Mouse (Mus musculus) skeletal muscle tissue, adult 2 months (tissue): ENCODE results near the gene Ppa1.

Source experiments
- DNase-seq: peaks from one replicate; pipeline ENCODE4 v3.0.0-alpha.2; 2012; ENCODE audit warnings: low read depth, low spot score

Ppa1 gene

DNA sequence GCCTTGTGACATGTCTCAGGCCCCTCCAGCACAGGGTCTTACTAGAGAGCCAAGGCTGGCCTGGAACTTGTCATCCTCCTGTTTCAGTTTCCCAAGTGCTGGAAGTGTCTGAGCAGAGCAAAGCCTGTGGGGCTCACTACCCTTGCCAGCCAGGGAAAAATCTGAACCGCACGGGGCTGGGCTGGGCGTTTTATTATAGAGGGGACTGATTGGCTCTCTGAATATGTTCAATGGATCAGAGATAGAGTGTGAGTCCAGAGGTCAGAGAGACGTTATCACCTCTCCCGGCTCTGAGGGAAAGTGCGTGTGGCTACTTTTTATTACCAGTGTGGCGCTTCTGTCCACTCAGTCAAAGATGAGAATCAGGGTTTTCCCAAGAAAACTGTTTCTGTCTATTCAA is 1.8 kb upstream of the Ppa1 start:
- DNase-seq, result no peak

DNA sequence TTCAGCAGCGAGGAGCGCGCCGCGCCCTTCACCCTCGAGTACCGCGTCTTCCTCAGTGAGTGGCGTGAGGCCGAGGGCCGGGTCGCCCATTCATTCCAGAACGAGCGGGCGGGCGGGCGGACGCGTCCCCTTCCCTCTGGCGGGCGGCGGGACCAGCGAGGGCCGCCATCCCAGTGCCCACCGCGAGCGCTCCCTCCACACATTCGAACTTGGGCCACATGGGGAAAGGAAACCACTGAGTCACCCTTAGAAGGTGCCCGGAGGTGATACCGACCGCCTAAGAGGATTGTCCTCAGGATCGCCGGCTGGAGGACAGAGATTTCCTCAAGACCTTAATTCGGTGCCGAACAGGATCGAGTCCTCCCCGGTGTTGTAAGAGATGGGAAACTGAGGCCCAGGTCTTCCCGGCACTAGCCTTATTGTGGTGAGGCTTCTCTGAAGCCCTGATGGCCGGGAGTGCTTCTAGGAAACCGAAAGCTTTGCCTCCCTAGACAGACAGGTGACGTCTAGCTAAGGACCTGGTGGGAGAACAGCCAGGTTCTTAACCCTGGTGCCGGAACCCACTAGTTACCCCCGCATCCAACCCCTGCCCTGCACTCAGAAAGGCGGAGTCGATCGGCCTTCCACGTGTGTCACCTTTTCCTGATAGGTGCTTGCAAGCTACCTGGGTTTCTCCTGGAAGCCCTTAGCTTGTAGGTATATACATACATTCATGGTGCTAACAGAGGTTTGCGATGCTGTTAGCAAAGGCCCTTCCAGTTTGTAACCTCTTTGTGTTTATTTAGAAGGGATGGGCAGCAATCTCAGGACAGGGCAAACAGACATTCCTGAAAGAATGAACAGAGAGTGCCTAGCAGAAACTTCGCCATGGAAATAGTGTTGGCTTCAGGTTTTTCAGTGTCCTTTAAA is 639 bp downstream of the Ppa1 start:
- no peak for DNase-seq

DNA sequence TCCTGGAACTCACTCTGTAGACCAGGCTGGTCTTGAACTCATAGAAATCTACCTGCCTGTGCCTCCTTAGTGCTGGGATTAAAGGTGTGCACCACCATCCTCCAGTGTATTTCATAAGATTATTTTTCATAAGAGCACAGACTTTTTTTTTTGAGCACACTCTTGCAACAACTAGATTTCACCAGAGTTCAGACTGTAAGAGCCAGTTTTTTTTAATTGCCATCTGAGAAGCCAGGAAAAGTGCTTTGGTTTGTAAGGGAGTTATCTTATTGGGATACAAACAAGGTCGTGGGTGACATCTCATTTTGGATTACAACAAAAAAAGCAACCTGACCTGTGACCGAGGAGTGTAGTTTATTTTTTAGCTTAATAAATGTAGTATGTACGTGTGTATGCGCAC is 5.8 kb downstream of the Ppa1 start:
- no peak for DNase-seq

DNA sequence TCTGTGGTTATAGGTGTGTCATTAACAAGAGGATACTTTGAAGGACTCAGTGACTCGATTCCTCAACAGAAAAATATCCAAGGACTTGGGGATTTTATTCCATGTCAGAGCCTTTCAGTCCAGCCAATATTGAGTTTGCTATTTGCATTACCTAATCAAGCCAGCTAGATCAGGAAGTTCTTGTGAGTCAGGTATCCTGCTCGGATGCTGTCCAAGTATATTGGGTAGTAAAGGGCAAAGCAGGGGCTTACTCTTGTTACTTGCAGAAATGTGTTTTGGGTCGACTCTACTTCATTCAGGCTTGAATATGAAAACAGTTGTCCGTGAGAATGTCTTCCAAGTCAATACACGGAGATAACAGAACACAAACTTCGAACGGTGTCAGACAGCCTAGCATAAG is 6.3 kb downstream of the Ppa1 start:
- DNase-seq, result no peak

DNA sequence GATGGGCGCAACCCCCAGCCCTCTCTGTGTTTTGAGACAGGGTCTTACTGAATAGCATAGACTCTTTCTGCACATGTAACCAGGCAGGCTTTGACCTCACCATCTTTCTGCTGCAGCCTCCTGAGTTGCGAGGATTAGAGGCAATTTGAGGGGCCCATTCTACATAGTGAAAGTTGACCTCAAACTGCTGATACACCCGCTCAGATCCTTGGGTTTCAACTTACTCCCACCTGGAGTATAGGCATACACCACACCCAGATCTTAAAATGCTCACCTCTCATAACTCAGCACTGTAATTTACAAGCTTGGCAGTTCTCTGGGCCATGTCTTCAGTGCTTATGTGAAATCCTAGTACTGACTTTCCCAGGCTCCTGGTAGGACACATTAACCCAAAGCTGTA is 6.8 kb downstream of the Ppa1 start:
- DNase-seq, result no peak

DNA sequence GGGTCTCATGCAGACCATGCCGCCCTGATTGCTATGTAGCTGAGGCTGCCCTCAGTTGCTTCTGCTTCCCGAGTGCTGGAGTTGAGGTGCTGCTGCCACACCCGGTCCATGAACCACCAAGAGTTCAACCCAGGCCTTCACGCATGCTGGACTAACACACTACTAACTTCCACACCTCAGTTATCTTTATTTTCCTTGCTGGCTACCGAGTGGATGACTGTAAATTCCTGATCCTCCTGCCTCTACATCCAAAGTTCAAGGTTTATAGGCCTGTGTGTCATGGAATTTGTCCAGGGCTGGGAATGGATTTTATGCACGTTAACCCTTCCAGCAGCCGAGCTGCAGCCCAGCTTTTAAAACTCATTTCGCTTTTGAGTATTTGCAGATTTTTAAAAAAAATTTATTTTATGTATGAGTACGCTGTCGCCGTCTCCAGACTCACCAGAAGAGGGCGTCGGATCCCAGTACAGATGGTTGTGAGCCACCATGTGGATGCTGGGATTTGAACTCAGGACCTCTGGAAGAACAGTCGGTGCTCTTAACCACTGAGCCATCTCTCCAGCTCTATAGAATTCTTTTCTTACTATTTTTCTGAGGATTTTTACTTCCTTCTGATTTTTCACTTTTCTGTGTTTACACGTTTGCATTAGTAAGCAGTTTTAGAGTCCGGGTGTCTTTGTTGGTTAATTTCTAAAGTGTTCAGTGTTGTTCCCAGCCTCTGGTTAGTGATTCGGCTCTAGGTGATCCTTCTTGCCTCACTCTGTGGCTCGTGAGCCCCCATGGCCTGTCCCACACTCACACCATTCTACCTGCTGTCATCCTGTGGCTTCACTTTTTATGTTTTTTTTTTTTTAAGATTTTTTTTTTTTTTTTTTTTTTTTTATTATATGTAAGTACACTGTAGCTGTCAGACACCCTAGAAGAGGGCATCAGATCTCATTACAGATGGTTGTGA is 8.9 kb downstream of the Ppa1 start:
- no peak for DNase-seq

DNA sequence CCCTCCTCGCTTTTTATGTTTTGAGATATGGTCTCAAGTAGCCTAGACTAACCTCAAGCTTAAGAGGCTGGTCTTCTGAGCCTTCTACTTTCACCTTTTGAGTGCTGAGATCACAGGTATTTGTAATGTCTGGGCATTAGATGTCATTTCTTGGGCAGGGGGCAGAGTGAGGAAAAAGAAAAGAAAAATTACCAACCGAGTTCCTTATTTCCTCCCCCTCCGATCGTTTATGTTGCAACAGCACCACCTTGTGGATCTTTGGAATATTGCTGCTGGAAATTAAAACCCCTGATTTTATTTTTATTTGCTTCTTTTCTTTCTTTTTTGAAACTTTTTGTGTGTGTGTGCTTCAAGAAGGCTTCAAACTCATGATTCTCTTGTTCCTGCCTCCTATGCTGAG is 9.6 kb downstream of the Ppa1 start:
- DNase-seq, result no peak

DNA sequence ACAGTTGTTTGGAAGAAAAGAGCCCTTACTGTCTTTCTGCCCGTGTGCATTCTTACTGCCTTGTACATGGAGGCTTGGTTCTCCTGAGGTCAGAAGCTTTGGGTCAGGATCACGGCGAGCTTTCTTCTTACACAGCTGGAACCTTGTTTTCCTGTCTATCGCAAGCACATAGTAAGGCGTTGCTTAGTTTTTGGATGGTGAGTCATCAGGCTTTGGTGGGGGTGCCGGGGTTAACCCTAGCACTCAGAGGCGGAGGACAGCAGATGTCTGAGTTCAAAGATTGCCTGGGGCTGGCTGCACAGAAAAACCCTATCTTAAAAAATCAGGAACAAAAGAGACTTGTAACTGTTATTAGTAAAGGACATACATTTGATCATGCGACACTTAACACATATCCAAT is 13.5 kb downstream of the Ppa1 start:
- DNase-seq, result no peak

DNA sequence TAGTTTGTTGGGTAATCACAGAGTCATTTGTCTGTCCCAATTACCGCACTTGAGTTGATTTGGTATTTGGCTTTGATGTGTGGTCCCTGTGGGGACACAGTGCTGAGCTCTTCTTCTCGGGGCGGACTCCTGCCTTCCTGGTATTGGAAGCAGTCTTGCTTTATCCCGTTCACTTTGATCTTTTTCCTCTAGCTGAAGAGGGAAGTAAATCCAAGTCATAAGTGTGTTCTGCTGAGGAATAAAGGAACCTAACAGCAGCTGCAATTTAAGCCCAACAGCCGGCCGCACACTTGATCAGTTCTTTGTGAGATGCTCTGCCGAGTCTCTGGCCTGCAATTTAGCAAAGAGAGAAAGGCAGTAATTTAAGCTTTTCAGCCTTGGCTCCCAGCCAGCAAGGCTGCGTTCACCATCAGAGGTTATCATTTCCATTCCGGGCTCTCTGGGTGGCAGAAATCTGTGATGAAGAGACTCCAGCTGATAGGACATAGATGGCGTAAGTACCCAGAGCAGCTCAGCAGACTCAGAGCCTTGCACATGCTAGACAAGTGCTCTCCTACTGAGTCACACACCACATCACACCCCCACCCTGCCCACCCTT is 14.1 kb downstream of the Ppa1 start:
- DNase-seq, result no peak

DNA sequence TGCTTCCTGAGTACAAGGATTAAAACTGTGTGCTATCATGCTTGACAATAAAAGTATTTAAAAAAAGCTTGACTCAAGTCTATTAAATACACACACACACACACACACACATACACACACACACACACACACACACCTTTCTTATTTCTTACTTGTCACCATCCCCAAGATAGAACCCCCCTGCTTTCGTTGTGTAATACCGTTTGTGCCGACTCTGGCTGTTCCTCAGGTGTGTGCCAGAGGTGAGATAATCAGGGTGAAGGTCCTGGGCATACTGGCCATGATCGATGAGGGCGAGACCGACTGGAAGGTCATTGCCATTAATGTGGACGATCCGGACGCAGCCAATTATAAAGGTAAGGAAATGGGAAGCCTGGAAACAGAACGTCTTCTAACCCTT is 16.8 kb downstream of the Ppa1 start:
- DNase-seq, result no peak

DNA sequence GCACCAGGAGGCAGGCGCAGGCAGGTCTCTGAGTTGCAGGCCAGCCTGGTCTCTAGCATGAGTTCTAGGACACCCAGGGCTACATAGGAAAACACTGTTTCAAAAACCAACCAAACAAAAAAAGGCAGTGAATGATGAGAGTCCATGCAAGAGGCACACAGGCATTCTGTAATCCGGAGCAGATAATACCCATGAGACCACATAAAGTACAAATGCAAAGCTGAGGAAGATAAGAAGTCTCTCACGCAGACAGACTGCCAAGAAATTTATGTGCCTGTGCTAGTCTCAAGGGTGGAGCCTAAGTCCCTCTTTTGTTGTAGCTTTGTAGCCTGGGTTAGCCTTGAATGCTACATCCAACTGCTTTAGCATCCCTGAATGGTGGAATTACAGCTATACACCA is 17.3 kb downstream of the Ppa1 start:
- no peak for DNase-seq

DNA sequence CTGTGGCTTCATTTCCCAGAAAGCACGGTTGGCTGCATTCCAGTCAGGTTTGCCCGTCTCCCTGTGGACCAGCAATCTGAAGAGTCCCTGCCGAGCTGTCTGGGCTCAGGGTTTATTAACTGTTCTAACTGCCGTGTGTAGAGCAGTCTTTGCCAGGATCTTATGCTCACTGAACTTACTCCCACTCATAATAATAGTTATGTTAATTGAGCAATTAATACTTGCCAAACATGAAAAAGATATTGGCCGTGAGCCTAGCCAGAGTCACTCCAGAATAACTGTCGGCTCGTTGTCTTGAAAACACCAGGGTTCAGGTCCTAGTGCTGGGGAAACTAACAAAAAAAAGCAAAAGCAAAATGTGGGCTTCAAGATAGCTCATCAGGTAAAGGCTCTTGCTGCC is 20.9 kb downstream of the Ppa1 start:
- DNase-seq, result no peak

DNA sequence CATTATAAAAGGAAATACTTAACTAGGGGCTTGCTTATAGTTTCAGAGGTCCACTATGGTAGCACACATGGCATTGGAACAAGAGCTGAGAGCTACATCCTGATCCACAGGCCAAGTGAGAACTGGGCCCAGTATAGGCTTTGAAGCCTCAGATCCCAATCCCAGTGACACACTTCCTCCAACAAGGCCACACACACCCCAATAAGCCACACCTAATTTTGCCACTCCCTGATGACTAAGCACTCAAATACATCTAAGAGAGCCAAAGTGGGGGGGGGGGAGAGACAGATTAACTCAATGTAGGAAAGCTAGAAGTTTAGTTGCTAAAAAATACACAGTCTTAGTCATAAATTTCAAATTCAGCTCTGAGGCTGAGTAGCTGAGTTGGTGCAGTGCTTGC is 21.5 kb downstream of the Ppa1 start:
- DNase-seq, result no peak

DNA sequence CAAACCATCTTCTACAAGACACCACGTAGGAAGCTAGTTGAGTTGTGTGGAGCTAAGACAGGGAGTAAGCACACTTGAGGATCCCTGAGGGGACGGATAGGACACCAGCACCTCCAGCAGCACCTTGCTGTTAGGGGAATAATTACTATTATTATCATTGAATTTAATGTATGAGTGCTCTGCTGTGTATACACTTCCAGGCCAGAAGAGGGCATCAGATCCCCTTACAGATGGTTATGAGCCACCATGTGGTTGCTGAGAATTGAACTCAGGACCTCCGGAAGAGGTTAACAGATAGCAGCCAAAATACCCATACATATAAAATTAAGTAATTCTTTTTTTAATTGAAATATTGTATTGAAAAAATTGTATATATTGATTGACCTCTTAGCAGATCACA is 22.4 kb downstream of the Ppa1 start:
- no peak for DNase-seq

DNA sequence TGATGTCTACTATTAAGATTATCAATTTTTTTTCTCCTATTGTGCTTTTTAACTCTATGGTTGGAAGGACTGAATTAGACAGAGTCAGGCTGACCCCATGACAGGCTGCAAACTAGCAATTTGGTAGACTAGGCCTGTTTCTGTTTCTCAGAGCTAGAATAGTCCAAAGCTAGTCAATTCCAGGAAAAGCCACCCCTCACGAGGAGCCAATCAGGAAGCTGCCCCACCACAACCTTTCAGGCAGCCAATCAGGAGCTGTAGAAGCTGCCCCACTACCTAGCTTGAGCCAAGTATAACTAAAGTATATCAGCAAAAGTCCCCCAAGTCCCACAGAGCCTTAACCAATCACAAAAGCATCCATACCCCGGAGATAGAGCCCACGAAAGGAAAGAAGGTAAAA is 27.6 kb downstream of the Ppa1 start:
- DNase-seq, result no peak

DNA sequence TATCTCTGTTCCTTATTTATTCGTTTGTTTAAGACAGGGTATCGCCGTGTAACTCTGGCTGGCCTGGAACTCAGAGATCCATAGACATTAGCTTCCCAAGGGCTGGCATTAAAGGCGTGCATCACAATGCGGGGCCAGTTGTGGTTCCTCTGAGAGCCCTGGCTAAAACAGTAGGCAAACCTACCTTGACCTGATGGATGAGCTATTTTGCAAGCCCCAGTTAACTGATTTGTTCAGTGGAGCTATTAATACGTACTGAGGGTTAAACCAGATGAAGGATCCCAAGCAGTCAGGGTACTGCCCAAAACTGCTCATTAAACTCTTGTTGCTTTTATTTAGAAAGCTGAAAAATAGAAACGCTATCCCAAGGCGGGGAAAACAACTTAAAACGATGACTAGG is 31.2 kb downstream of the Ppa1 start:
- DNase-seq, result no peak

DNA sequence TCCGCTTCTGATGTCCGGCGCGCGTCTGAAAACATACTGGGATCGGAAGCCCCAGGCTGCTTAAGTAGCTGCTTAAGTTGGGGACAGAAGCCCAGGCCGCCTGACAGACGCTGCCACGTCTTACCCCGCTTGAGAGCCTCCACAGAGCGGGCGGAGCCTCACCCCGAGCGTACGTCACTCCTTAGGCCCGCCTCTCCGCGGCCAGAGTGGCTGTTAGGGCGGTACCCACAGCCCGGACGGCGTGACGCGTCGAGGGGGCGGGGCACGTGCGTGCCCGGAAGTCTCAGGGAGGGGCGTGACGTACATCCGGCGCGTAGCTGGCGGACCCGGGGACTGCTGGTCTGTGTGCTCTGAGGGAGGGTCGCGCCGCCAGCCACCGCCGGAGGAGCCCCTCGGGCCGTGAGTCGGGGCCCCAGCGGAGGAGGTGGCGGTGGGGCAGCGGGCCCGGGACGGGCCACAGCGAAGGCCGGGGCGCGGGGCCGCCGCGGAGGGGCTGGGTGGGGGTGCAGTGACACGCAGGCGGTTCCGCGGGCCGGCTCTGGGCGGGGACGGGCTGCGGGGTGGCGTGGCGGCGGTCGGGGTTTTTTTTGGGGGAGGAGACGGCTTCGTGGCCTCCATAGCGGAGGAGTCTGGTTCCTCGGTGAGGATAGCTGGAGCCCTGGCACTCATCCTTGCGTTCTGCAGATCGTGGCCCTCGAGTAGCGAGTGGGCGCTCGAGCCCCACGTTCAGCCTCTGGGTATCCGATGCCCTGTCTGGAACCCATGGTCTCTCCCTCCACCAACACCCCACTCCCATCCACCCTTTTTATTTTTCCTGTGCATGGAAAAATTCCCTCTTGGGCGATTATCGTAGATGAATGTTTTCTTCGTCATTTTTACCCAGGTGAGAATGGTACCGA is 31.9 kb downstream of the Ppa1 start, which contains the start of gene Sar1a:
Sar1a (plus strand) TSS at position 285 of the 899 bp plus-strand sequence.
- DNase-seq, result peak; percentile 98

DNA sequence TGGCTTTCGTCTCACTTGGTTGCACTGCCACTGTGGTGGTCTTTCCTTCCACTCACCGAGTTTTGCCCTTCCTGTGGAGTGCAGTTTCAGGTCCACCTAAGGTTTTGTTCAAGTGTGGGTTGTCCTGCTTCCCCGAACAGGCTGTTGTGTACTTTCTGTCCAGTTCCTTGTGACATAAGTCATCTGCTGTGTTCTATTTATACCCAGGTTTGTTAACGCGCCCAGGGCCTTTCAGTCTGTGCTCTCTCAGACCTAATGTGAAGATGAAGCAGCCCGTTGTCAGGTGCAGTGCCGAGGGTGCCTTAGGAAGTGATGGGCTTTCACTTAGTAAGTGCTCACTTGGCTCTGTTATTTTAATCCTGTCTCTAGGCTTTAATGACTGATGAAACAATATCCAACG is 41.1 kb downstream of the Ppa1 start:
- peak; percentile 62 for DNase-seq

DNA sequence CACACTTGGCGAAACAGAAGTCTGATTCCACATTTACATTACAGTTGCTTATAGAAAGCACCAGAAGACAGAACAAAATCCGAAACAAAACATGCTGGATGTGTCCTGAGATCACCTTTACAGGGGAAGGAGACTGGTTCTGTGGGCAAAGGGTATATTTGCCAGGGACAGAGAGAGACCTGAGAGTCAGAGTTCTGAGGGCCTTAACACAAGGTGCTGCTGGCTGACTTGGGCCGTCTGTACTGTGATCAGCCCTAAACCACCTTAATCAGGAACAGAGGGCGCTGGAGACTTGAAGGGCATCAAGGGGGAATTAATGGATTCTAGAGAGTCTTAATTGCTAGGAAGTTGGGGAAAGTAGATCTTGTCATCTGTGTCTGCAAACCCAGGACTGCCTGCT is 45.2 kb downstream of the Ppa1 start:
- DNase-seq, result no peak

DNA sequence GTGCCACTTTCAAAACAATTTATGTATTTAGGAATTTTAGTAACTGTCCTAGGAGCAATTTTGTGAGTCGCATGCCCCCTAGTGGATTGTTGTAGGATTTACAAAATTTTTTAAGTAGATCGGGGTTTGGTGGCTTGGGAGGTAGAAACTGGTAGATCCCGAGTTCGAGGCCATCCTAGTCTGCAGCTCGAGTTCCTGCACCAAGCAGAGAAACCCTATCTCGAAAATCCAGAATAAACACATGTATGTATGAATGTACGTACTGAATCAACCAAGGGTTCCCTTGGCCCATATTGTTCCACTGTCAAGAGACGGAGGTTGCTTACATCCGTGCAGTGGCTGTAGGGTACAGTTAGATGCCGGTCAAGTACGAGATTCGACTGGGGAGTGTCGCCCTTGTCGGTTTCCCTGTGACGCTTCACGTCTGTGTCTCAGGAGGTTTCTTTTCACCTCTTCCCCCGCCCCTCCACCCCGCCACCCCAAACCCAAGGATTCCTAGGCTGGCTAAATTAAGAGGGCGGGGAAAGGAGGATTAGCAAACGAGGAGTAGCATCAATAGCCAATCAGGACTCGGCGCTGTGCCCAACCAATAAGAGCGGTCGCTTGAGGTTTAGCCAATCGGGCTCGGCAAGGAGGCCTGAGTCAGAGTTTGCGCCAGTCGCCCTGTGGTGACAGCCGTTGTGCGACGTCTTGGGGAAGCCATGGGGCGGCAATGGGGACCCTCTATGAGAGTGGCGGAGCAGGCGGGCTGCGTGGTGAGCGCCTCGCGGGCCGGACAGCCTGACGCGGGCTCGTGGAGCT is 46.7 kb downstream of the Ppa1 start, which contains the start of gene Tysnd1:
Tysnd1 (plus strand) TSS at position 645 of the 801 bp plus-strand sequence.
- peak; percentile 93 for DNase-seq
